Mouse (Mus musculus): ENCODE measurements around the gene Fstl3.

The Fstl3 gene

DNA sequence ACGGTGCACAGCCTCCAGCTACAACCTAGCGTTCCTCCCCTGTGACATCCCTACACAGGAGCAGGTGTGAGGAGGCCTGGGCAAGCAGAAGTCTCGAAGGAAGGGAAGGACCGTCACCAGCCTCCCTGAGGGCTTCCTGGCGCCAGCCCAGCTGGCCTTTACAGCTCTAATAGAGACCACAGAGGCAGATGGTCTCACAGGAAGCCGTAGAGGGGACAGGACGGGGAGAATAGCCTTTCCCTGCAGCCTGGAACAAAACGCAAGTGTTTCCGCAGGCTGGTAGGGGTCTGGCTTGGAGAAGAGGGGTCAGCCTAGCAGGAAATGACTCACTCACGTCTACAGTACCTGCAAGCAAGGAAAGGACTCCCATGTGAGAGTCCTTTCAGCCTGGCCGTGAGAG, 30.8 kb downstream of the Fstl3 start:
- in situ Hi-C loops (cut with MboI; ENCODE audit: low sequenced_read_pairs), result no loop called here

DNA sequence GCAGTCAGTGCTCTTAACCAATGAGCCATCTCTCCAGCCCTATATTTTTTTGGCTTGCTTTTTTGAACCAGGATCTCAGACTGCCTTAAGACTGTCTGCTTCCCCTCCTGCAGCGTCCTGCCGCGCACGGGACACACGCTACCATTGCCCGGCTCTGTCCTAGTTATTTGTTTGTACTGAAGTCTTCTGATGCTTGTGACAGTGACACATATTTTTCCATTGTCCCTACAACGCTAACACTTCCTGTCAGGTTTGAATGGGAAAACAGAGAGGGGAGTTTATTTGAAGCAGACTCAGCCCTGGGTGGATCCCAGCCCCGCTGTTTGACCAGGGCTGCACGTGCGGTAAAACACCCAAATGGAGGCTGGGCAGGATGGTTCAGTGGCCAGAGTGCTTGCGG, 31.7 kb downstream of the Fstl3 start:
- in situ Hi-C loops (cut with MboI; ENCODE audit: low sequenced_read_pairs), result no loop called here

DNA sequence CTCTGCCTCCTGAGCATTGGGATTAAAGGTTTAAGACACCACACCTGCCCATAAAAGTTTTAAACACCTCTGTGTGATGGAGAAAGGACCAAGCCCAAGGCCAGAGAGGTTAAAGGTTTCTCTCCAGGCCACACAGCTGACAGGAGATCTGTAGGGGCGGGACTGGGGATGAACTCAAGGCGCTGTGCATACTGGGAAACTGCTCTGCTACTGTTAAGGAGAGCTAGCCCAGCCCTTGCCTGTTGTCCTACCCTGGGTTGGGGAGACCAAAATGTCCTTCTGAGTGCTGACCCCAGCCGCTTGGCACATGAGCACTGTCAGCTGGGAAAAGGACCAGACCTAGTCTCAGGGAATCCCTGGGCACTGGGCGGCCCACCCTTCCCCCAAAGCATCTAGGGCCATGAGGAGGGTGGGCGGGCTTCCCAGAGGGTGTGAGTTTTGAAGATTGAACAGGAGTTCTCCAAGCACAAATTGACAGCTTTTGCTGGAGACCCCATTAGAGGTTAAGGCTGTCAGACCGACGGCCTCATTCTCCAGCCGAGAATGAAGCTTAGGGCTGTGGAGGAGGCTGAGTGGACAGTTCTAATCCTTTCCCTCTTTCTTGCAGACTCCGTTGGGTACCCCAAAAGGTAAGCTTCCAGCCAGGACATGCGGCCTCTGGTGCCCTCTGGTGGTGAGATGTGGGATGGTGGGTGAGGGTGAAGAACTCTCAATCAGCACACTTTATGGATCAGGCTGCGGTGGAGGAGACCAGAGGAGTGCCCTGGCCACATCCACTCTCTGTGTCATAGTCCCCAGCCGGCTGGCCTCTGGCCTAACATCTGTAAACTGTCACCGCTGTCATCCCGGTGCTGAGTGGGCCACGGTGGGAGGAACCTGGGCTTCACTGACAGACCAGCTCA, 34.9 kb downstream of the Fstl3 start:
- in situ Hi-C loops (cut with MboI; ENCODE audit: low sequenced_read_pairs), result no loop called here

DNA sequence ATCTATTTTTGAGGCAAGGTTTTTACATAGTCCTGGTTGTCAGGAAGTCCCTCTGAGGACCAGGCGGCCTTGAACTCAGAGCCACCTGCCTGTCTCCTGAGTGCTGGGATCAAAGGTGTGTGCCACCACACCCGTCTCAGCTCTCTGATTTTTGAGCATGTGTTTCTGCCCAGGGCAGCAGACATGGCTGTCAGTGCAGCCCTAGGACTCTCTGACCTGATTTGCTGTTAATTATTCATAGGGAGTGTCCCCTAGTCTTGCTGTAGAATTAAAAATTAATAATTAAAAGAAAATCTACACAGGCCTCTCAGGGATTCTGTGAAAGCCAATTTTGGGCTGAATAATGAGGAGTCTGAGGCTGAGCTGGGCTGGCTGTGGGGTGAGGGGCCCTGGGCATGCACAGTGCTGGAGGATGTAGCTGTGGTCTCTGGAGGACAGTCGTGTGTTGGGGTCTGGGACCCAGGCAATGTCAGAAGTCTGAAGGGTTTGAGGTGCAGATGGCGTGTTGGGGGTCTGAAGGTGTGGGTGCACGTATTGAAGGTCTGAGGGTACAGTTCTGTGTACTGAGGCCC, 37.3 kb downstream of the Fstl3 start:
- in situ Hi-C loops (cut with MboI; ENCODE audit: low sequenced_read_pairs), result no loop called here

DNA sequence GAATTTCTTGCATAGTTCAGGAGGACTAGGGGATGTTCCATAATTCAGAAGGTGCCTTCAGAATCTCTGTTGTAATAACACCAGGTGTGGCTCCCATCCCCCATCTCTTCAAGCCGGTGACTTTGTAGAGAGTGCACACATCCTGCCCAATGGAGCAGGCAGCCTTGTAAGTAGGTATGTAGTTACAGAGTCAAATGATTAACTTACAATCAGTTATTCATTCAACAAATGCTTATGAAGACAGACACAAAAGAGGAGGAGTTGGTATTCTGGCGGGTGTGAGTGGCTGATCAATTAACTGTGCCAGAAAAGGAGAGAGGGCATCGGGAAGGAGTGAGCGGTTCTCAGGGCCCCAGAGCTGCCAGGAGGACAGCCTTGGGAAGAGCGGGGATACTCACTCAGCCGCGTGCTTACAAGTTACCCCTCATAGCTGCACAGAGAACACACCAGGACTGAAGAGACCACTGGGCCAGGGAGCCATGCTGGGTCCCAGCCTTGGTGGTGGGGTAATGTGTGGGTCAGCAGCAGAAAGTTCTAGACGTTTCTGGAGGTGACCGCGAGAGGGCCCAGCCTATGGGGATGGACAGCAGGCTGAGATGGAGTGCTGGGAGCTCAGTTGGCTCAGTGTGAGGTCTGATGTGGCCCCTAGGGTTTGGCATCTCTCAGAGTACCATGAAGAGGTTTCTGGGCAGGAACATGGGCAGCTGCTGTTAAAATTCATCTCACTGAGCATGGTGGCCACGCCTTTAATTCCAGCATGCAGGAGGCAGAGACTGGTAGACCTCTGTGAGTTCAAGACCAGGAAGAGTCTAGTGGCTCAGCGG, 38.8 kb downstream of the Fstl3 start:
- in situ Hi-C loops (cut with MboI; ENCODE audit: low sequenced_read_pairs), result no loop called here

DNA sequence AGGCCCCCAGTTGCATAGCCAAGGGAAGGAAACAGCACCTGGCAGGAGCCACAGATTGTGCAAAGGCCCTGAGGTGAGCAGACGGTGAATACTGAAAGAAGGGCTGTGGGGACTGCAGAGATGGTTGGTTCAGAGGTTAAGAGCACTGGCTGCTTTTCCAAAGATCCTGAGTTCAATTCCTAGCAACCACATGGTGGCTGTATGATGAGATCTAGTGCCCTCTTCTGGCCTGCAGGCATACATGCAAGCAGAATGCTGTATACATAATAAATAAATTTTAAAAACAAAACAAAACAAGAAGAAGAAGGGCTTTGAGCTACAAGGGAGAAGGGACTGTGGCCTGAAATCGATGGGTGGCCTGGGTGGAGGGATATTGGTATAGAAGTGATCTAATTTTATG, 40.0 kb downstream of the Fstl3 start:
- in situ Hi-C loops (cut with MboI; ENCODE audit: low sequenced_read_pairs), result no loop called here

DNA sequence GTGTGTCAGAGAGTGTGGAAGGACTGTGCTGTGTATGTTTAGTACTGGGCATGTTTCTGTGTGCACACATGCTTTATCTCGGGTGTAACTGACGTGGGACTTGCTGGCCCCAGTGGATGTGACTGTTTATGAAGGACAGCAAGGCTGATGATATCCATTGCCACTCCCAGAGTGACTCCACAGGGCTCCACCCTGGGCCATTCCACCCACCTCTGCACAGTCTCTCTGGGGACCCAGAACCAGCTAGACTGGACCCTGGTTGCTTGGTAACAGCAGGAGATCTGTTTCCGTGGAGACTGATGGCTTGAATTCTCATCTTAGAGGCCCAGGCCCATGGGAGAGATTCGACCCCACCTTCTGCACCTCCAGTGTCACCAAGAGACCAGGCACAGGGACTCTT, 41.2 kb downstream of the Fstl3 start:
- in situ Hi-C loops (cut with MboI; ENCODE audit: low sequenced_read_pairs), result no loop called here

DNA sequence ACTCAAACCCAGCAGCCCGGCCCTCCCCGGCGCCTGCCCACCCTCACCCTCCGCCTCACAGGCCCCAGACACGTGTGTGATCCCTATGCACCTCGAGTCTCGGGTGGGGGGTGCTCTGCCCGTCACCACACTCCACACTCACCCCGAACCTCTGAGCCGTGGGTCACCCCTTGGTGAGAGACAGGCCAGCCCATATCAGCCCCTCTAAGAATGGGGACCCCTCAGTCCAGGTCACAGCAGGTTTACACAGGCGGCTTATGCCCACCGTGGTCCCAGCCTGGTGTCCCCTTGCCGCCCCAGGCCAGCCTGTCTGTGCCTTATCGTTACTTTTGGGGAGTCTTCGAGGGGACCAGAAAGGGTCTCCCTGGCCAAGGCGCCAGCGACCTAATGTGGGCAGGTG, 42.5 kb downstream of the Fstl3 start:
- in situ Hi-C loops (cut with MboI; ENCODE audit: low sequenced_read_pairs), result no loop called here

DNA sequence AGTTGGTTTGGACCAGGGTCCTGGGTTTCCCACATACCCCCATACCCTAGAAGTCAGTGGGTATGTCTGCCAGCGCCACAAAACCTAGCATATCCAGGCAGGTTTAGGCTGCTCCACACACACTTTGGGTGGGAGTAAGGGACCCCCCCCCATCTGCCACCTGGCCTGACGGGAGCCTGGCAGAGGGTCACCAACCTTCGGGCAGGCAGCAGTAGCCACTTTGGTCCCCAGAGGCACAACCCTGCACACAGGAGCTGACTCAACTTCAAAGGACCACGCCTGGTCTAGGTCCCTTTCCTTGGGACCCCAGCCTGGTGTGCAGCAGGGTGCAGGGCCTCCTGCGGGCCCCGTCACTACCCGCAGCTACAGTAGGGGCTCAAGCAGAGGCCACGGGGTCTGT, 43.2 kb downstream of the Fstl3 start:
- in situ Hi-C loops (cut with MboI; ENCODE audit: low sequenced_read_pairs), result no loop called here

DNA sequence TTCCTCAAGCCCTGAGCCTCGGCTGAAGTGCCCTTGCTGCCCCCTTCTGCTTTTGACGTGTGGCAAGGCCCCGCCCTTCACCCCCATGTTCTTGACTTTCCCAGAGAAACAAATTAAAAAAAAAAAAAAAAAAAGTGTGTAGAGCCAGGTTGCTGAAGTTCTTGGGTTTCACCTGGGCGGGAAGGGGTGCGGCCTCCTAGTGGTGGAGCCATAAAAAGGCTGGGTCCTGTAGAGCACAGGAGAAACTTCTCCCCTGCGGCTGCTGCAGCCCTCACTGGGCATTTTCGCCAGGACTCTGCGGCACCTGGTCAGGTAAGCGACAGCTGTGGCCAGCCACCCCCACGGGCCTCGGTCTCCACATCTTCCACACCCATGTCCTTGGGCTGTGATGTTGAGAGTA, 43.7 kb downstream of the Fstl3 start, which contains the start of gene Misp:
Gene Misp, plus strand, starts transcription at position 208 of the 400 bp plus-strand sequence.
- in situ Hi-C loops (cut with MboI; ENCODE audit: low sequenced_read_pairs), result no loop called here

DNA sequence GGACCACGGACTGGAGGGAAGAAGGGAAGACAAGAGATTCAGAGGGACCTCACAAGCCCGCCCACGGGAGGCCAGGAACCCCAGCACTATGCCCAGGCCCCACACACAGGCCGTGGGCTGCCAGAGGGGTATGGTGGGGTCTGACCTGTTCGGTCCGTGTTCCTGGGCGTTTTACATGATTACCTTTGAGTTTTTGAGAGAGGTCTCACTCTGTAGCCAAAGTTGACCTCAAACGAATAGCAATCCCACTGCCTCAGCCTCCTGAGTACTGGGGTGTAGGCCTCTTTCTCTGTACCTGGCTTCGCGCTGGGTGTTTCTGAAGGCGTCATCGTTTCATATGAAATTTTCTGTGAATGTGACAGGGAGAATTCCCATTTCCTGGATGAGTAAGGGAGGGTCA, 44.7 kb downstream of the Fstl3 start:
- in situ Hi-C loops (cut with MboI; ENCODE audit: low sequenced_read_pairs), result no loop called here

DNA sequence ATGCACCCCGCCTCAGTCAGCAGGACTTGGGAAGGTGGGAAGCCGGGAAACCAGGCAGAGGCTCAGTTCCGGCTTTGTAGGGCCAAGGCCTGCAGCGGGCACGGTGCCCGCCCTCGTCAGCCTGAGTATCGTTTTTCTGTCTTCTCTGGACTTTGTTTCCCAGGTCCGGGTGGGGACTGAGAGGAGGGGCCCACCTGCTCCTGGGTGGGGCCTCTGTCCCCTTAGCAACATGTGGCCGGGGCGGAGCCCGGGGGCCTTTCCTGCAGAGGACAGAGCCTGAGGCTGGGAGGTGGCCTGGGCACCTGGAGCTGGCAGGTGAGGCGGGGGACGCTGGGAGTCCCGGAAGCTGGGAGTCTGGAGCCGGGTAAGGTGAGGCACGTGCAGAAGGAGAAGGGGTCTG, 45.3 kb downstream of the Fstl3 start:
- in situ Hi-C loops (cut with MboI; ENCODE audit: low sequenced_read_pairs), result no loop called here

DNA sequence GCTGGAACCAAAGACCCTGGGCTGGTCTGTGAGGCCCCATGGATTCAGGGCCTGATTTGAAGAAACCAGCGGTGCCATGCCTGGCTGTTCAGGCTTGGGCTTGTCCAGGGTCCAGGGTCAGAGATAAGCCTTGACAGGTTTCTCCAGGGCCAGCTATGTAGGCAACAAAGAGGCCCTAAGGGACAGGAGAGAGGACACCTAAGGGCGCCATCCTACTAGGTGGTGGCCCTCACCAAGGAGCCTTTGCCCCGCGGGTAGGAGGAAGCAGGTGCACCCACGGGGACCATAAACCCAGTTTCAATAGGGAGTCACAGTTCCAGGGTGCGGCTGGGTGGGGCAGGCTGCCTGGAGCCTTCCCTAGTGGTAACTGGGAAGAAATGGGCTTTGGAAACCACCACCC, 45.9 kb downstream of the Fstl3 start:
- in situ Hi-C loops (cut with MboI; ENCODE audit: low sequenced_read_pairs), result no loop called here

DNA sequence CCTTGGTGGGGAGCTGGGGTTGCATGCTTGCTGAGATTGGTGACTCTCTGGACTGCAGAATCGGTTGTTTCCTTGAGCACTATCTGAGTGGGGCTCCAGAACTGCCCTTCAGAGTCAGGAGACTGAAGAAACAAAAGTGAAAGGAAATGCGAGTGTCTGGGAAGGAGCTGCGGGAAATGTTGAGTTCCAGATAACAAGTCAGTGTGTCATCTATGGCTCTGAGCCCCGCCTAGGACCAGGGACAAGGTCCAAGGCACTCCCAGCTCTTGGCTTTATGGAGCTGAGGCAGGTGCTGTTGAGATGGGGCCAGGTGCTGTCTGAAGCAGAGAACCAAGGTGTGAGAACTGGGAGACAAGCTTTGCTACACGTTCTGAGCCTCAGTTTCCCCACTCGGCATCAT, 47.3 kb downstream of the Fstl3 start:
- in situ Hi-C loops (cut with MboI; ENCODE audit: low sequenced_read_pairs), result no loop called here

DNA sequence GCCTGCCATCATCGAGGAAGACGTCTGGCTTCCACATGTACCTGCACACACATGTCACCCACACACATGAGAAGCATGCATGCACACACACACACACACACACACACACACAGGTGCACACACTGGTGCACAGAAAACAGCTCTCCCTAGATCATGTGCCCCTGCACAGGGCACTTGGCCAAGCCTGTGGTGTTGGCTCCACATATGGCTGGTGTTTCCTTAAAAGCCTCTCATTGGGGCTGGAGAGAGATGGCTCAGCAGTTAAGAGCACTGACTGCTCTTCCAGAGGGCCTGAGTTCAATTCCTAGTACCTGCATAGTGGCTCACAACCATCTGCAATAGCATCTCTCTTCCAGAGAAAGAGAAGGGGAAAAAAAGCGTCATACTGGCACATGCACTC, 54.5 kb downstream of the Fstl3 start:
- in situ Hi-C loops (cut with MboI; ENCODE audit: low sequenced_read_pairs), result no loop called here
